Mouse (Mus musculus) urinary bladder, adult 18-20 months (tissue): ENCODE measurements around the gene Cyyr1.

Experiments used
- DNase-seq, 2 experiments: peaks; one replicate each; pipeline ENCODE4 v3.0.0; 2022; ENCODE audit warnings: low spot score in 2 of 2, mixed read lengths in 2 of 2

The Cyyr1 gene

DNA sequence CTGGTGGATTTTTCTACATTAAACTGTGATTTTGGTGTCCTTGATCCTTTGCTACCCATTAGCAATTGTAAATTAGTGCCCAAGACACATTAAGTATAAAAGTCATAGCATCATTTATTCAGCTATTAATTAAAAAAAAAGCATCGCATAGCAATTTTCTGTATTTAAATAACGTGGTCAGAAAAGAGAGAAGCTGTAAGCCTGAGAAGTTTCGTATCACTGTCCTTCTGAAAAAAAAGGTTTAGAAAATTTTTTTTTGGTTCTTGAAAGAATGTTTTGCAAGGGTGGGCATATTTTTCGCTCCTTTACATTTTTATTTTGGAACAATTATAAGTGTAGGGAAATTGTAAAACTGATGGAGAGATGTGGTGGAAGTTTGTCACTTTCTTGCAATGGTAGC lies 83.1 kb downstream of the Cyyr1 start:
- no peak for DNase-seq

DNA sequence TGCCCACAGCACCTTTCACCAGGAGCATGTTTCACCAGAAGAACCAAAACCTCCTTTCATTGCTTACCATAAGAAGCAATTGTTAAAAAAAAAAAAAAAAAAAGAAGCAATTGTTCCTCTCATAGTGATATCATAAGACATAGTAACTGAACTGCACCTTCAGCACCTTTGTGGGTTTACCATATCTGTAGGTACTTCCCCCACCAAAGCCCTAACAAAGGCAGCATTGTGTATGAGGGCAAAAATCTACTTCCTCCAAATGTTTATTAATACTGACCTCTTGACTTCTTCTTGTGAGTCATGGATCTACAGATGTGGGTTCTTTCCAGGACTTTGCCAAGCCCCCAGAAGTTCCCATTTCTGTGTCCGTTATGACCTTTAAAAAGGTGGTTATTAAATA lies 98.2 kb downstream of the Cyyr1 start:
- DNase-seq, result no peak

GRCm38 (mm10) chr16:85446306-85446705 lies 106.9 kb downstream of the Cyyr1 start:
- no peak for DNase-seq

- DNase-seq, result no peak
Observed at GRCm38 (mm10) chr16:85445801-85446200, 107.4 kb downstream of the Cyyr1 start.

- no peak for DNase-seq
Observed at GRCm38 (mm10) chr16:85435427-85435826, 117.8 kb downstream of the Cyyr1 start.

GRCm38 (mm10) chr16:85429173-85429572 lies 124.0 kb downstream of the Cyyr1 start:
- DNase-seq, result no peak

- no peak for DNase-seq
Observed at GRCm38 (mm10) chr16:85422889-85423288, 130.3 kb downstream of the Cyyr1 start.

GRCm38 (mm10) chr16:85415415-85415814 lies 137.8 kb downstream of the Cyyr1 start:
- DNase-seq, result no peak

GRCm38 (mm10) chr16:85393430-85393948 lies 159.7 kb downstream of the Cyyr1 start:
- DNase-seq, result no peak

- DNase-seq, result no peak
Observed at GRCm38 (mm10) chr16:85386801-85387200, 166.4 kb downstream of the Cyyr1 start.
